Mouse (Mus musculus) CD8-positive naive resting alpha-beta T cell, adult 57 days (primary cell): Measurements from ENCODE around the gene Prl5a1. TPM values are rescaled to one million over a fixed set of nuclear protein-coding genes. Genes with fewer than 3 reads are reported as not detected.

ENCODE experiments used
- total RNA-seq: library from RNA; stranded (reverse); gene quantifications from one replicate; pipeline ENCODE4 v1.2.4, GENCODE M21; 2023

Gene Prl5a1
- not detected for total RNA-seq

DNA sequence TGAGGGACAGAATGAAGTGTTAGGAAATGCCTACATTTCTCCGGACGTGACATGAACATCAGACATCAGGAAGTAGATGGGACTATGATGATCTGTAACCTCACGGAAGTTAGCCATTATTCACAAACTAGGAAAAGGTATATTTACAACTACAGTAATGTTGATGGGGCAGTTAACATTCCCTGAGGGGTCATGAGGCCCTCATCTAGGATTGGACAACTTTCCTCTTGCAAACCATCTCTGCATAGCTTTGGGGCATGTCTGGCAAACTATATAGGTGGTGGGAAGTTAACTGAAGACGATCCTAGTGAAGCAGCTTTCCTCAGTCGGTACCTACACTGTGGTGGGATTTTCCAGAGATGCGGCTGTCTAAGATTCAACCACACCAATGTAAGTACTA is at the start of gene Prl5a1:
Prl5a1 (plus strand) TSS at position 301 of the 400 bp plus-strand sequence.

Other genes starting within 250 kb of the Prl5a1 start
- not detected for gene Prl4a1, start 126.3 kb upstream of the Prl5a1 start, total RNA-seq
- gene Gm11361, start 115.0 kb downstream of the Prl5a1 start, total RNA-seq, result 362 TPM